Mouse (Mus musculus) kidney, embryonic 16.5 days (tissue): ENCODE results near the gene Irs2. TPM values are rescaled to one million over a fixed set of nuclear protein-coding genes. Genes with fewer than 3 reads are reported as not detected.
A peak's percentile ranks its signal among the peaks of the same experiment; 100 is the strongest.

Experiments
- ATAC-seq: fragments of 200-750 bp; cut with Nextera tagmentation; 2 replicates; pipeline ENCODE4 v1.8.0; 2017; ENCODE audit warnings: moderate TSS enrichment; ENCODE audit not compliant: low FRiP score, low TSS enrichment
- H3K27ac ChIP-seq: fragments of 300-500 bp; sonication (generic); 2 replicates; pipeline ENCODE4 v1.5.1; 2014; ENCODE audit warnings: low read length
- H3K27me3 ChIP-seq: fragments of 300-500 bp; sonication (generic); 2 replicates; pipeline ENCODE4 v1.6.1; 2014; ENCODE audit warnings: low read length, control low read depth, mixed read lengths; ENCODE audit not compliant: insufficient read depth
- H3K36me3 ChIP-seq: fragments of 300-500 bp; sonication (generic); 2 replicates; pipeline ENCODE4 v1.6.1; 2014; ENCODE audit warnings: low read length, control low read depth, mixed read lengths; ENCODE audit not compliant: insufficient read depth
- H3K4me1 ChIP-seq: fragments of 300-500 bp; sonication (generic); 2 replicates; pipeline ENCODE4 v1.6.1; 2014; ENCODE audit warnings: low read length, control low read depth, mixed read lengths; ENCODE audit not compliant: insufficient read depth
- H3K4me2 ChIP-seq: fragments of 300-500 bp; sonication (generic); replicated peaks from 2 replicates; pipeline ENCODE4 v1.6.1; 2014; ENCODE audit warnings: low read depth, low read length
- H3K4me3 ChIP-seq: fragments of 300-500 bp; sonication (generic); 2 replicates; pipeline ENCODE4 v1.5.1; 2014; ENCODE audit warnings: mild to moderate bottlenecking, low read length
- H3K9ac ChIP-seq: fragments of 300-500 bp; sonication (generic); replicated peaks from 2 replicates; pipeline ENCODE4 v1.6.1; 2014; ENCODE audit warnings: low read length
- H3K9me3 ChIP-seq: fragments of 300-500 bp; sonication (generic); 2 replicates; pipeline ENCODE4 v1.6.1; 2016; ENCODE audit warnings: low read length, control low read depth
- WGBS: fragments of 180-500 bp; shearing (Covaris S2); extraction: QIAGEN DNeasy Blood & Tissue Kit; methylation state at CpG from one replicate; pipeline ENCODE4 v1.1.7; 2014; 5-methylcytosine and 5-hydroxymethylcytosine counted together
- polyA plus RNA-seq: library from polyadenylated mRNA; unstranded; fragments of >200 nt; fragmentation: Nextera tagmentation; extraction: Ambion mirVana; gene quantifications from 2 replicates; pipeline ENCODE4 v1.2.1, GENCODE M21; 2015

Gene Irs2
- polyA plus RNA-seq, 1 experiment from 2014 or later = 4.1 TPM

DNA sequence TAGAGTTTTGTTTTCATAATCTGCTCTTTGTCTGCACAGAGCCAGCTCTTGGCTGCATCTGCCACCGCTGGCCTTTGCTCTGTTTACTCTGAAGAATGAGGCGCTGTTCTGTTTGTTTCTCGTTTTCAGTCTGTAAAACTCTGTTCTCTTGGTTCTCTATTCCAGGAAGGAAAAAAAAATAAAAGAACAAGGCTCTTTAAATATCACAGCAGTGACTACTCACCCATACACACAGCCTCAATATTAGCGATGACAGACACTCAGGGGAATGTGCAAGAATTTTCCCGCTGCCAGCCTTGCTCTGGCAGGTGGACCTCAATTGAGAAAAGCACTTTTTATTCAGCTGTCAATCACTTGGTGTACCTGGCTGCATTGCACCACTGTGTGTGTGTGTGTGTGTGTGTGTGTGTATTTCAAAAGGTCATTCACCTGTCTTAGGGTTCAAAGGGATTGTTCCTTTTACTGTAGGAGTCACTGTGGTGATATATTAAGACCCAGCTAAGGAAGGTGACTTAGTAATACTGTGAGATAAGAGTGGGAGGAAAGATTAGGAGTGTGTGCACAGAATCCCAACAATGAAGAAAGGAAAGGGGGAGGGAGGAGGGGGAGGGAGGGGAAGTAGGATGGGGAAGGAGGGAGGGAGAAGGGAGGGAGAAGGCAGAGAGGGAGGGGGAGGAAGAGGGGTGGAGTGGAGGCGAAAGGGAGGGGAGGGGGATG, 42.7 kb downstream of the Irs2 start:
- Histone ChIP-seq H3K9me3 (no peaks in the 10 kb centered on the region), H3K4me1 (peaks cover 75% of the 10 kb centered on the region)
- ATAC-seq = no peak

DNA sequence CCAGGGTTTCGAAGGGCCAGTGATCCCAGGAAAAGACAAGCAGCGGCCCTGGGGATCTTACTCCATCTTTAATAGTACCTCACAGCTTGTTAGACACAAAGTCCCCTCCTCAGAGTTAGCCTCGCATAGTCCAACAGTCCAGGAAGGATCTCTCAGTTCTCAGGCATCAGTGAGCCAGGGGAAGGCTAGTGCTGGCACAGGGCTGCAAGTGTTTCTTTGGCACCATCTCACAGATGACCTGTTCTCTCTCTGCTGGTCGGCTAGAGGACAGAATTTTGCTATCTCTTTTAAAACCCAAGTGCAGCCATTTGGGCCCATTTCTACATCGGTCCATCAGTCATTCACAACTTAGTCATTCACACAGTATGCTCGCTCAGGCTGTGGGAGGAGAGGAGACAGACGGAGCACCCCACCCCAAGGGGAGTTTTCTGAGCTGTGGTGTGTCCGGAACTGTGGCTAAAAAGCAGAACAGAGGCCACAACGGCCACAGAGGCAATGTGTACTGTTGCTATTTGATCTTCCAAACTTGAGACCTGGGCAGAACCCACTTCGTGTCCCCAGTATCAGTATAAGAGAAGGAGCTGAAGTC, 43.7 kb downstream of the Irs2 start:
- 39% methylated on average over 10 of the region's 10 CpGs for WGBS
- no peak overlapping the region; the same call in 1 of the 2 replicates for H3K9ac ChIP-seq
- ATAC-seq = no peak
- peak overlapping the region; percentile 69; the same call in 1 of the 2 replicates for H3K27ac ChIP-seq
- H3K27me3 ChIP-seq = no peaks in the 10 kb centered on the region
- H3K4me2 ChIP-seq = no peak overlapping the region
- no peaks in the 10 kb centered on the region for H3K36me3 ChIP-seq
- peaks cover 77% of the 10 kb centered on the region for H3K4me1 ChIP-seq
- no peaks in the 10 kb centered on the region for H3K9me3 ChIP-seq
- H3K4me3 ChIP-seq = no peak overlapping the region

More for the DNA sequence above, 42.7 kb downstream of the Irs2 start:
- Histone ChIP-seq H3K36me3 (no peaks in the 10 kb centered on the region), H3K4me3 (no peak overlapping the region), H3K4me2 (0 out of 2 replicates have a peak overlapping the region, but pooled peaks have one; percentile 0), H3K9ac (no peak overlapping the region; the same call in 1 of the 2 replicates), H3K27me3 (no peaks in the 10 kb centered on the region), H3K27ac (peak overlapping the region; percentile 69)
- 10% methylated on average over 5 of the region's 6 CpGs for WGBS

GRCm38 (mm10) chr8:10961989-10962388, 46.3 kb downstream of the Irs2 start:
- ATAC-seq = peak; percentile 77
- H3K4me2 ChIP-seq = peak overlapping the region; percentile 27; the same call in 1 of the 2 replicates
- WGBS = 7% methylated on average over 8 of the region's 8 CpGs
- peaks cover 75% of the 10 kb centered on the region for H3K4me1 ChIP-seq
- H3K36me3 ChIP-seq = no peaks in the 10 kb centered on the region
- H3K27ac ChIP-seq = peak overlapping the region; percentile 90
- H3K9ac ChIP-seq = no peak overlapping the region
- no peaks in the 10 kb centered on the region for H3K27me3 ChIP-seq
- H3K9me3 ChIP-seq = no peaks in the 10 kb centered on the region
- H3K4me3 ChIP-seq = no peak overlapping the region

- 32% methylated on average over 15 of the region's 15 CpGs for WGBS
Observed at GRCm38 (mm10) chr8:10960277-10960819, 47.9 kb downstream of the Irs2 start.

DNA sequence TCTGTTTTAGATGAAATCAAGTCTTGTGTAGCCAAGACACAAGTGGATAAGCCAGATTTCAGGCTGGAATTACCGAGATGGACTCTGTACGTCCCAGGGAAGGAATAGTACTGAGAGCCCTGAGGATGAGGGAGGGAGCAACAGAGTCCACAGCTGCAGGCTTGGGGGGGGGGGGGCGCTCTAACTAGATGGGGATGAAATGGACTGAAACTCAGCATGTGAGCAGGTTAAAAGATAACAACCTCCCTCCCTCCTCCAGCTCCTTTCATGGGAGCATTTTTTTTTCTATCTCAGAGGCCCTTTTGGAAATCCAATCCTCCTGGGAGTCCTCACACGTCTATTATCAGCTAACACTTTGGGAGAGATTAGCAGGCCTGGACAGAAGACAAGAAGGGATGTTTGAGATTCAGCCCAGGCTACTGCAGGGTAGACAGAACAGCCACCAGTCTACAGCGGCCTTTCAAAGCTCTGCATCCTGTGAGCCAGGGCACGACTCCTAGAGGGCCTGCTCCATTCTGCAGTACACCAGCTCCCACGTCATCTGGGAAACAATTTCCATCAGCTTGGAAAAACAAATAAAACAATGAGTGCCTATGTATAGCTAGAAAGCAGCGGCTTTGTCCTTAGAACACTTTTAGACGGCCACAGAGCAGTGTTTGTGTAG, 50.8 kb downstream of the Irs2 start:
- H3K4me3 ChIP-seq = no peak overlapping the region
- WGBS = 18% methylated on average over 9 of the region's 9 CpGs
- peaks cover 59% of the 10 kb centered on the region for H3K4me1 ChIP-seq
- no peaks in the 10 kb centered on the region for H3K9me3 ChIP-seq
- 0 out of 2 replicates have a peak, but pooled peaks cover 3% of the 10 kb centered on the region for H3K27me3 ChIP-seq
- H3K36me3 ChIP-seq = no peaks in the 10 kb centered on the region
- H3K9ac ChIP-seq = no peak overlapping the region
- H3K27ac ChIP-seq = peak overlapping the region; percentile 33; the same call in 1 of the 2 replicates
- no peak for ATAC-seq
- H3K4me2 ChIP-seq = no peak overlapping the region

More at GRCm38 (mm10) chr8:10960277-10960819, 47.9 kb downstream of the Irs2 start:
- H3K36me3 ChIP-seq = no peaks in the 10 kb centered on the region
- peak overlapping the region; percentile 3; the same call in 1 of the 2 replicates for H3K4me2 ChIP-seq
- peak overlapping the region; percentile 90 for H3K27ac ChIP-seq
- ATAC-seq = peak; percentile 17; the same call in 1 of the 2 replicates
- H3K9ac ChIP-seq = peak overlapping the region; percentile 49; the same call in 1 of the 2 replicates
- H3K9me3 ChIP-seq = no peaks in the 10 kb centered on the region
- no peaks in the 10 kb centered on the region for H3K27me3 ChIP-seq
- H3K4me1 ChIP-seq = peaks cover 65% of the 10 kb centered on the region
- no peak overlapping the region for H3K4me3 ChIP-seq

DNA sequence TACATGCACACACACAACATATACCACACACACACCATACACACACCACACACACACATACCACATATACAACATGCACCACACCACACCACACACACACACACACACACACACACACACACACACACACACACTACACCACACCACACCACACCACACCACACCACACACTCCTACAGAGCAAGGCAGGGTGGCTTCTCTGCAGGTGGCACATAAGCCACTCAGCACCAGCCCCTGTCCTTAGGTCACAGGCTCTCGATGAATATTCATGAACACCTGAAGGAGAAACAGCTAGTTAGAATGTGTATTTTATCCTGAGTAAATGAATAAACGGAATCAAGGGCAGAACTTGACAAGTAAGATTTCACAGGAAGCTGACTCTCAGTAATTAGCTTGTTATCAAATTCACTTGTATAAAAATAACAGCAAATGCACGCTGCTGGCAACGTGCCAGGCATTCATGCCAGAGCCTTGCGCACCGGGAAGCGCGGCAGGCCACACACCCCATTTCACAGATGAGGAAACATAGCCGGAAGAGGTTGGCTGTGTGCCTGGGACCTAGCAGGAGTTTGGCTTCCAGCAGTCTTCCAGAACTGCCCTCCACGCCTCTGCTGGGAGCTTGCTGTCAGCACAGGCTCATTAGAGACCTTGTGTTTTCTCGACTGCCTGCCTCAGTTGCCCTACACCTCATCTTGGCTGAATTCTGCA, 54.8 kb downstream of the Irs2 start:
- H3K4me1 ChIP-seq = peaks cover 45% of the 10 kb centered on the region
- H3K9me3 ChIP-seq = no peaks in the 10 kb centered on the region
- peak; percentile 86 for ATAC-seq
- H3K9ac ChIP-seq = no peak overlapping the region
- no peak overlapping the region for H3K4me3 ChIP-seq
- 0 out of 2 replicates have a peak, but pooled peaks cover 9% of the 10 kb centered on the region for H3K27me3 ChIP-seq
- WGBS = 14% methylated on average over 11 of the region's 11 CpGs
- H3K36me3 ChIP-seq = no peaks in the 10 kb centered on the region
- H3K27ac ChIP-seq = peak overlapping the region; percentile 16; the same call in 1 of the 2 replicates
- no peak overlapping the region for H3K4me2 ChIP-seq

DNA sequence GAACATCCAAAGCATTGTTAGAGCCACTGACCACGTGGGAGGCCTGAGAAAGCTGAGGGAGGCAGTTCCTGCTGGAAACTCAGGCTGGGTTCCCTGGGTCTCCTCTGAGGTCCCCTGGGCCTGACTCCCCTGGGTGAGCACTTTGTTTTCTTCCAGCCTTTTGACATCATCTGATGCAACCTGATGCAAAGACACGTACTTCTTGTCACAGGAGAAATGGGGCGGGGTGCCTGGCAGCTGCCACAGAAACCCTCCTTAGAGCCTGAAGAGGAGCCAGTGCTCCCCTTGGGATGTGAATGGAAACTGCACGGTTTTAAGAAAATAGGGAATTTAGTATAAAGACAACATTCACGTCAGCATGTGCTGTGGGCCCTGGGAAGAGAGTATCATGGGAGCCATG, 55.6 kb downstream of the Irs2 start:
- WGBS = 32% methylated on average over 5 of the region's 5 CpGs
- no peak for ATAC-seq
- H3K4me2 ChIP-seq = no peak overlapping the region
- no peaks in the 10 kb centered on the region for H3K36me3 ChIP-seq
- H3K4me1 ChIP-seq = peaks cover 43% of the 10 kb centered on the region
- H3K9me3 ChIP-seq = no peaks in the 10 kb centered on the region
- H3K27me3 ChIP-seq = 0 out of 2 replicates have a peak, but pooled peaks cover 9% of the 10 kb centered on the region
- H3K27ac ChIP-seq = peak overlapping the region; percentile 2; the same call in 1 of the 2 replicates
- H3K9ac ChIP-seq = no peak overlapping the region
- no peak overlapping the region for H3K4me3 ChIP-seq

DNA sequence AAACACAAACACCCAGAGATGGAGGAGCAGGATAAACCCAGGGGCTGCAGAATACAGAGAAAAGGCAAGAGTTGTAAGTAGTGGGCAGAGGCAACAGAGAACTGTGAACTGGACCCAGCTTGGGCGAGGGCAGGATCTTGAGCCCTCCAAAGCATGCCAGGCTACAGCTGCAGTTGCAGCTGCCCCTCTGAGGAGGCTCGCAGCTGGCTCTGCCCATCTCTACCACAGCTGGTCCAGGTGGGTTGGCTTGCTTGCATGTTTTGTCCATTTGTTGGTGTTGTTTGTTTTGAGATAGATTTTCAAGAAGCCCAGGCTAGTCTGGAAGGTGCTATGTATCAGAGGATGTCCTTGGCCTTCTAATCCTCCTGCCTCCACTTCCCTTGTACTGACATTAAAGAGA, 56.0 kb downstream of the Irs2 start:
- no peaks in the 10 kb centered on the region for H3K9me3 ChIP-seq
- peaks cover 42% of the 10 kb centered on the region for H3K4me1 ChIP-seq
- no peak overlapping the region for H3K9ac ChIP-seq
- no peak overlapping the region for H3K4me3 ChIP-seq
- H3K36me3 ChIP-seq = no peaks in the 10 kb centered on the region
- H3K27ac ChIP-seq = peak overlapping the region; percentile 48; the same call in 1 of the 2 replicates
- H3K4me2 ChIP-seq = no peak overlapping the region
- ATAC-seq = no peak
- 96% methylated on average over 2 of the region's 2 CpGs for WGBS
- H3K27me3 ChIP-seq = 0 out of 2 replicates have a peak, but pooled peaks cover 9% of the 10 kb centered on the region

- peak; percentile 37; the same call in 1 of the 2 replicates for ATAC-seq
- Histone ChIP-seq H3K9ac (no peak overlapping the region), H3K4me2 (no peak overlapping the region), H3K27me3 (0 out of 2 replicates have a peak, but pooled peaks cover 9% of the 10 kb centered on the region), H3K4me3 (no peak overlapping the region), H3K27ac (peak overlapping the region; percentile 48; the same call in 1 of the 2 replicates), H3K36me3 (no peaks in the 10 kb centered on the region), H3K9me3 (no peaks in the 10 kb centered on the region), H3K4me1 (peaks cover 42% of the 10 kb centered on the region)
- 34% methylated on average over 4 of the region's 4 CpGs for WGBS
Observed at GRCm38 (mm10) chr8:10951567-10951966, 56.7 kb downstream of the Irs2 start.
